21 mouse cellular contexts compared by ENCODE assay signal in genomic region chr6:47285742-47286141, GRCm38 (mm10).
DNase-seq lines count a peak whose midpoint lies in the region; ATAC-seq and TF ChIP-seq lines count a peak whose summit lies in the region.
"Had no signal": no experiment of that assay in that cellular context is flagged by ENCODE, and none has a peak within 500 bp of the region (broad histone marks: within the 10 kb centered on the region; RNA-seq: fewer than 3 reads in every experiment).

No protein-coding gene starts in this region.

- H3K36me3 ChIP-seq in hindbrain, embryonic 12.5 days: no peaks in the 10 kb centered on the region
- no peaks in the 10 kb centered on the region for H3K36me3 ChIP-seq in hindbrain, embryonic 16.5 days (ENCODE audit: control insufficient read depth, insufficient read depth, low read length)
- no peaks in the 10 kb centered on the region for H3K36me3 ChIP-seq in midbrain, embryonic 12.5 days
- H3K36me3 ChIP-seq in midbrain, embryonic 10.5 days: no peaks in the 10 kb centered on the region
- no peaks in the 10 kb centered on the region for H3K36me3 ChIP-seq in hindbrain, postnatal 0 days (ENCODE audit: insufficient read depth, low read length)
- H3K36me3 ChIP-seq: heart, embryonic 10.5 days; limb, embryonic 13.5 days had no signal

- no peak overlapping the region for H3K9ac ChIP-seq in hindbrain, embryonic 12.5 days
- H3K9ac ChIP-seq in hindbrain, embryonic 16.5 days (ENCODE audit: low read depth, low read length): no peak overlapping the region
- H3K9ac ChIP-seq in midbrain, embryonic 12.5 days (replicated peaks): no peak overlapping the region
- no peak overlapping the region for H3K9ac ChIP-seq in hindbrain, postnatal 0 days (replicated peaks; ENCODE audit: low read length)
- H3K9ac ChIP-seq: limb, embryonic 13.5 days; liver, embryonic 14.5 days had no signal

- ATAC-seq in hindbrain, embryonic 12.5 days (ENCODE audit: low FRiP score): peak; percentile 36; the same call in 1 of the 2 replicates
- ATAC-seq in hindbrain, embryonic 16.5 days: no peak; the same call in 1 of the 2 replicates
- ATAC-seq in midbrain, embryonic 12.5 days (ENCODE audit: low FRiP score, low read depth): peak; percentile 61; the same call in 1 of the 2 replicates
- ATAC-seq in hindbrain, postnatal 0 days: peak; percentile 36; the same call in 1 of the 2 replicates
- ATAC-seq: lung, postnatal 0 days; Patski had no signal

- H3K27me3 ChIP-seq in hindbrain, embryonic 12.5 days: no peaks in the 10 kb centered on the region
- no peaks in the 10 kb centered on the region for H3K27me3 ChIP-seq in hindbrain, embryonic 16.5 days (replicated peaks; ENCODE audit: control insufficient read depth, insufficient read depth, low read length)
- H3K27me3 ChIP-seq in midbrain, embryonic 12.5 days: no peaks in the 10 kb centered on the region
- no peaks in the 10 kb centered on the region for H3K27me3 ChIP-seq in midbrain, embryonic 10.5 days (ENCODE audit: low read depth, poor library complexity, severe bottlenecking)
- H3K27me3 ChIP-seq in hindbrain, postnatal 0 days (ENCODE audit: insufficient read depth, low read length): no peaks in the 10 kb centered on the region
- H3K27me3 ChIP-seq: limb, embryonic 13.5 days had no signal

- DNase-seq in midbrain, embryonic 10.5 days (ENCODE audit: low spot score): no peak
- DNase-seq in hindbrain, postnatal 0 days (ENCODE audit: low spot score): no peak
- no peak for DNase-seq in left cerebral cortex, postnatal 36 days (ENCODE audit: low spot score in 2 of 2)
- DNase-seq in frontal cortex, postnatal 36 days (ENCODE audit: low spot score in 2 of 2): no peak
- DNase-seq: B cell, adult 2 months; cerebellum, adult 9-10 months; gastrocnemius, postnatal 25 days; heart, postnatal 14 days; kidney, adult 11 months; kidney, postnatal 25 days; right cerebral cortex, adult 18-20 months; thymus, postnatal 4 days had no signal

- TF ChIP-seq CTCF in hindbrain, postnatal 0 days (IDR thresholded peaks at IDR 0.05; ENCODE audit: low read depth): no peak

- H3K4me1 ChIP-seq in hindbrain, embryonic 12.5 days: peaks cover 8% of the 10 kb centered on the region
- H3K4me1 ChIP-seq in hindbrain, embryonic 16.5 days (ENCODE audit: control insufficient read depth, insufficient read depth, low read depth, low read length): peaks cover 3% of the 10 kb centered on the region; the same call in 1 of the 2 replicates
- peaks cover 21% of the 10 kb centered on the region for H3K4me1 ChIP-seq in midbrain, embryonic 12.5 days
- peaks cover 33% of the 10 kb centered on the region for H3K4me1 ChIP-seq in midbrain, embryonic 10.5 days
- H3K4me1 ChIP-seq in hindbrain, postnatal 0 days (ENCODE audit: insufficient read depth, low read length): no peaks in the 10 kb centered on the region

- WGBS in hindbrain, embryonic 12.5 days: 70% methylated on average over 1 of the region's 1 CpGs
- WGBS in hindbrain, embryonic 16.5 days: 50% methylated on average over 1 of the region's 1 CpGs
- 67% methylated on average over 1 of the region's 1 CpGs for WGBS in midbrain, embryonic 12.5 days
- WGBS in midbrain, embryonic 10.5 days: 59% methylated on average over 1 of the region's 1 CpGs
- 48% methylated on average over 1 of the region's 1 CpGs for WGBS in hindbrain, postnatal 0 days

- no peak overlapping the region for H3K4me2 ChIP-seq in hindbrain, embryonic 12.5 days (replicated peaks)
- no peak overlapping the region for H3K4me2 ChIP-seq in hindbrain, embryonic 16.5 days (ENCODE audit: low read length)
- no peak overlapping the region for H3K4me2 ChIP-seq in midbrain, embryonic 12.5 days (replicated peaks)
- no peak overlapping the region for H3K4me2 ChIP-seq in hindbrain, postnatal 0 days (ENCODE audit: low read depth, low read length)

- no peak overlapping the region for H3K27ac ChIP-seq in hindbrain, embryonic 12.5 days
- H3K27ac ChIP-seq in hindbrain, embryonic 16.5 days (ENCODE audit: low read depth, low read length): no peak overlapping the region
- no peak overlapping the region for H3K27ac ChIP-seq in midbrain, embryonic 12.5 days (replicated peaks)
- H3K27ac ChIP-seq in midbrain, embryonic 10.5 days (replicated peaks): no peak overlapping the region
- no peak overlapping the region for H3K27ac ChIP-seq in hindbrain, postnatal 0 days
- H3K27ac ChIP-seq: heart, embryonic 10.5 days; limb, embryonic 13.5 days; liver, embryonic 14.5 days had no signal

- intact Hi-C loops in left cerebral cortex, postnatal 36 days (cut with DNase I): no loop called here

- H3K4me3 ChIP-seq in hindbrain, embryonic 12.5 days: no peak overlapping the region
- H3K4me3 ChIP-seq in hindbrain, embryonic 16.5 days (ENCODE audit: low read length): no peak overlapping the region
- no peak overlapping the region for H3K4me3 ChIP-seq in midbrain, embryonic 12.5 days
- no peak overlapping the region for H3K4me3 ChIP-seq in midbrain, embryonic 10.5 days
- no peak overlapping the region for H3K4me3 ChIP-seq in hindbrain, postnatal 0 days (ENCODE audit: low read length)
- H3K4me3 ChIP-seq: heart, embryonic 10.5 days; limb, embryonic 13.5 days; myocyte had no signal

- no peaks in the 10 kb centered on the region for H3K9me3 ChIP-seq in hindbrain, embryonic 12.5 days (replicated peaks)
- H3K9me3 ChIP-seq in hindbrain, embryonic 16.5 days (ENCODE audit: control insufficient read depth, low read length): no peaks in the 10 kb centered on the region
- H3K9me3 ChIP-seq in midbrain, embryonic 12.5 days: no peaks in the 10 kb centered on the region
- no peaks in the 10 kb centered on the region for H3K9me3 ChIP-seq in midbrain, embryonic 10.5 days (replicated peaks)
- H3K9me3 ChIP-seq in hindbrain, postnatal 0 days (ENCODE audit: low read length): no peaks in the 10 kb centered on the region
- H3K9me3 ChIP-seq: heart, embryonic 10.5 days; limb, embryonic 13.5 days had no signal
